8 mouse cellular contexts compared by ENCODE assay signal in the genomic region with DNA sequence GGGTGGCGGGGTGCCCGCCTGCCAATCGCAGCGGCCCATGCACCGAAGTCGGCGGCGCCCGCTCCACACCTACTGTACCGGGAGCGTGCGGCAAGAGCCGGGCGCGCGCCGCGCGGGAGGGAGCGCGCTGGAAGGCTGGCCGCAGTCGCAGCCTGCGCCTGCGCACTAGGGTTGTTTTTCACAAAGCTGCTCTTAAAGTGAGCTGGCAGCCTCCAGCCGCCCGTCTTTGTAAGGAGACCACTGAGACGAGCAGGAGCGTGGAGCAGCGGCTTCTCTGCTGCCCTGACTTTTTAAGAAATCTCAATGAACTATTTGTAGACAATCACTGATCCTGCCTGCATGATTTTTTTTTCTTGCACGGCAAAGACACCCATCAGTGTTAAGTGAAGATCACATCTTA. TPM values are rescaled to one million over a fixed set of nuclear protein-coding genes. Genes with fewer than 3 reads are reported as not detected.
DNase-seq lines count a peak whose midpoint lies in the region; ATAC-seq and TF ChIP-seq lines count a peak whose summit lies in the region.

A gene (plus strand): TSS at position 195 of the 400 bp plus-strand sequence.

- intact Hi-C loops in heart, postnatal 36 days (cut with DNase I) = loop anchor here (2.0 to 10.0 kb wide), 6 partner anchors 139 to 902 kb away; a partner anchor contains a TSS

- TF ChIP-seq POLR2A in olfactory bulb, adult 2 months (IDR thresholded peaks at IDR 0.05; ENCODE audit: insufficient read depth, low read depth, low read length) = peak; percentile 99
- TF ChIP-seq POLR2A in thymus, adult 2 months (IDR thresholded peaks at IDR 0.05; ENCODE audit: control insufficient read depth, extremely low read depth, insufficient read depth, low read length, poor library complexity) = peak; percentile 99

- peak within 1 kb of the TSS; percentile 89 for H3K9ac ChIP-seq in ES-E14 (ENCODE audit: insufficient read depth, low read depth, low read length, poor library complexity, severe bottlenecking)
- peak within 1 kb of the TSS; percentile 78 for H3K9ac ChIP-seq in forebrain, embryonic 16.5 days (replicated peaks; ENCODE audit: low read depth, low read length)
- peak within 1 kb of the TSS; percentile 100 for H3K9ac ChIP-seq in lung, embryonic 14.5 days

- H3K4me1 ChIP-seq in ES-E14 (ENCODE audit: control insufficient read depth in 2 of 2, insufficient read depth in 2 of 2, low read length in 2 of 2, poor library complexity in 1 of 2) = peaks cover 0 to 4% of the 10 kb centered on the region in 2 experiments; a peak in 1 of 4 replicates
- H3K4me1 ChIP-seq in forebrain, embryonic 16.5 days (replicated peaks; ENCODE audit: control insufficient read depth, insufficient read depth, low read length) = peaks cover 8% of the 10 kb centered on the region
- H3K4me1 ChIP-seq in lung, embryonic 14.5 days (ENCODE audit: insufficient read depth) = no peaks in the 10 kb centered on the region
- no peaks in the 10 kb centered on the region for H3K4me1 ChIP-seq in olfactory bulb, adult 2 months (ENCODE audit: control insufficient read depth, insufficient read depth, low read length)
- peaks cover 3% of the 10 kb centered on the region; the same call in 1 of the 2 replicates for H3K4me1 ChIP-seq in thymus, adult 2 months (replicated peaks; ENCODE audit: control insufficient read depth, insufficient read depth, low read length)

- H3K4me3 ChIP-seq in ES-E14 (ENCODE audit: insufficient read depth in 1 of 2, low read depth in 1 of 2, low read length in 2 of 2, poor library complexity in 1 of 2, severe bottlenecking in 1 of 2) = peak within 1 kb of the TSS; percentile 79 to 81
- H3K4me3 ChIP-seq in forebrain, embryonic 16.5 days (replicated peaks; ENCODE audit: low read length) = peak within 1 kb of the TSS; percentile 97
- H3K4me3 ChIP-seq in layer of hippocampus, adult 2 months = peak within 1 kb of the TSS; percentile 77
- H3K4me3 ChIP-seq in lung, embryonic 14.5 days (ENCODE audit: low read depth, low read length) = peak within 1 kb of the TSS; percentile 86
- H3K4me3 ChIP-seq in olfactory bulb, adult 2 months (ENCODE audit: insufficient read depth, low read depth, low read length) = peak within 1 kb of the TSS; percentile 58
- peak within 1 kb of the TSS; percentile 54 for H3K4me3 ChIP-seq in thymus, adult 2 months (ENCODE audit: control insufficient read depth, insufficient read depth, low read length)

- peak within 1 kb of the TSS; percentile 100 for H3K27ac ChIP-seq in ES-E14 (ENCODE audit: insufficient read depth, low read depth, low read length, poor library complexity, severe bottlenecking)
- H3K27ac ChIP-seq in forebrain, embryonic 16.5 days (ENCODE audit: low read length) = peak within 1 kb of the TSS; percentile 100
- H3K27ac ChIP-seq in layer of hippocampus, adult 2 months = peak within 1 kb of the TSS; percentile 99
- peak within 1 kb of the TSS; percentile 100 for H3K27ac ChIP-seq in lung, embryonic 14.5 days (ENCODE audit: low read depth)
- H3K27ac ChIP-seq in olfactory bulb, adult 2 months (ENCODE audit: insufficient read depth, low read depth, low read length) = peak within 1 kb of the TSS; percentile 96
- peak within 1 kb of the TSS; percentile 77 for H3K27ac ChIP-seq in thymus, adult 2 months (ENCODE audit: control insufficient read depth, insufficient read depth, low read length)

- peak; percentile 47 for ATAC-seq in forebrain, embryonic 16.5 days
- peak; percentile 48 for ATAC-seq in lung, embryonic 14.5 days (ENCODE audit: insufficient read depth)

- 0% methylated on average over 30 of the region's 31 CpGs for WGBS in forebrain, embryonic 16.5 days
- WGBS in lung, embryonic 14.5 days = under 1% methylated on average over 29 of the region's 31 CpGs
- 0% methylated on average over 30 of the region's 31 CpGs for WGBS in olfactory bulb, adult 2 months
- 0% methylated on average over 30 of the region's 31 CpGs for WGBS in thymus, adult 2 months

- no peaks in the 10 kb centered on the region for H3K9me3 ChIP-seq in ES-E14 (ENCODE audit: control insufficient read depth, insufficient read depth, low read depth, low read length)
- H3K9me3 ChIP-seq in forebrain, embryonic 16.5 days (ENCODE audit: control insufficient read depth, low read length) = no peaks in the 10 kb centered on the region
- no peaks in the 10 kb centered on the region for H3K9me3 ChIP-seq in lung, embryonic 14.5 days (ENCODE audit: low read depth, low read length)

- no peaks in the 10 kb centered on the region; the same call in 1 of the 2 replicates for H3K36me3 ChIP-seq in ES-E14 (ENCODE audit: control insufficient read depth, insufficient read depth, low read length, poor library complexity, severe bottlenecking)
- peaks cover 4% of the 10 kb centered on the region for H3K36me3 ChIP-seq in forebrain, embryonic 16.5 days (ENCODE audit: control insufficient read depth, insufficient read depth)
- H3K36me3 ChIP-seq in lung, embryonic 14.5 days (ENCODE audit: insufficient read depth) = peaks cover 7% of the 10 kb centered on the region
- H3K36me3 ChIP-seq in thymus, adult 2 months (ENCODE audit: control insufficient read depth, insufficient read depth, low read length) = no peaks in the 10 kb centered on the region

- H3K27me3 ChIP-seq in forebrain, embryonic 16.5 days (replicated peaks; ENCODE audit: control insufficient read depth, insufficient read depth, low read length) = no peaks in the 10 kb centered on the region
- H3K27me3 ChIP-seq in lung, embryonic 14.5 days (ENCODE audit: insufficient read depth, low read length) = no peaks in the 10 kb centered on the region
- no peaks in the 10 kb centered on the region for H3K27me3 ChIP-seq in thymus, adult 2 months (ENCODE audit: control insufficient read depth, insufficient read depth, low read length)

- DNase-seq in ES-E14 (ENCODE audit: low read depth, low spot score) = peak; percentile 88
- peak; percentile 98 for DNase-seq in cerebellum, adult 11-12 months
- DNase-seq in heart, postnatal 36 days = peak; percentile 97 to 98
- peak; percentile 95 to 96 for DNase-seq in layer of hippocampus, adult 2 months (ENCODE audit: low spot score in 2 of 2)
- peak; percentile 99 for DNase-seq in lung, embryonic 14.5 days
- DNase-seq in thymus, adult 2 months = peak; percentile 96

- in situ Hi-C loops in ES-E14 (cut with MboI; ENCODE audit: low sequenced_read_pairs in 2 of 2, unreplicated experiment in 2 of 2) = loop anchor here (5.0 to 25.0 kb wide), 2 partner anchors 269 to 279 kb away; no protein-coding TSS in a partner anchor

- TF ChIP-seq CTCF in layer of hippocampus, adult 2 months (conservative IDR thresholded peaks at IDR 0.05) = no peak
- no peak for TF ChIP-seq CTCF in lung, embryonic 14.5 days (IDR thresholded peaks at IDR 0.05; ENCODE audit: low read depth)
- no peak for TF ChIP-seq CTCF in olfactory bulb, adult 2 months (IDR thresholded peaks at IDR 0.05; ENCODE audit: insufficient read depth, low read depth, low read length)
- TF ChIP-seq CTCF in thymus, adult 2 months (IDR thresholded peaks at IDR 0.05; ENCODE audit: borderline replicate concordance, control insufficient read depth, extremely low read depth, insufficient read depth, low read length, poor library complexity) = peak; percentile 44; the same call in 1 of the 2 replicates

- peak within 1 kb of the TSS; percentile 69 for H3K4me2 ChIP-seq in forebrain, embryonic 16.5 days (ENCODE audit: low read length)
- peak within 1 kb of the TSS; percentile 65 for H3K4me2 ChIP-seq in lung, embryonic 14.5 days

TF ChIP-seq in ES-E14, 5 proteins besides CTCF, POLR2A, EP300 and RAD21:
- TF ChIP-seq ZNF384 (IDR thresholded peaks at IDR 0.05; ENCODE audit: low read depth, low read length) (no peak), ZC3H11A (IDR thresholded peaks at IDR 0.05; ENCODE audit: borderline replicate concordance, low read depth, low read length) (no peak), HCFC1 (IDR thresholded peaks at IDR 0.05; ENCODE audit: borderline replicate concordance, insufficient read depth, low read length) (no peak), CHD2 (IDR thresholded peaks at IDR 0.05; ENCODE audit: low read depth, low read length) (no peak), MAFK (IDR thresholded peaks at IDR 0.05; ENCODE audit: insufficient read depth, low read depth, low read length) (no peak)
TF ChIP-seq in ES-E14: peak in this region for 0.

RNA-seq across cellular contexts. Expression of the gene that starts here (rescaled TPM):
- 61.2 and 77.9 TPM in 2 replicates for total RNA-seq in ES-E14 (2012; rRNA removed)
- polyA plus RNA-seq in forebrain, embryonic 16.5 days (2015; fragmentation: Nextera tagmentation; extraction: Ambion mirVana) = 69.8 and 81.0 TPM in 2 replicates
- total RNA-seq in heart, postnatal 36 days (2021) = 10 to 100 TPM; 38.0 to 42.2 TPM
- 10 to 100 TPM; 35.1 to 46.5 TPM for total RNA-seq in layer of hippocampus, adult 2 months (2021)
- polyA plus RNA-seq in lung, embryonic 14.5 days (2014; fragmentation: Nextera tagmentation; extraction: Ambion mirVana) = 65.5 and 69.2 TPM in 2 replicates
- not detected in 2 replicates for polyA plus RNA-seq in olfactory bulb, adult 2 months (2012; ENCODE audit: insufficient read depth, insufficient read length, low replicate concordance, missing spikeins)
- 17.7 and 18.9 TPM in 2 replicates for polyA plus RNA-seq in thymus, adult 2 months (2012; rRNA removed)

Comparison
In these comparisons a context has a peak if more than half of its experiments do, and no peak if none do; other contexts are left out.
1. Peak in every context shown above with its lines: DNase-seq, ATAC-seq, H3K4me3 ChIP-seq and H3K27ac ChIP-seq.